Mouse (Mus musculus): Measurements from ENCODE around the gene Spata33.
"Not testable (repeated sequence)": the region's sequence is repeated elsewhere in the genome, so short reads cannot be mapped to it uniquely, and the experiment has no call there.

The Spata33 gene

DNA sequence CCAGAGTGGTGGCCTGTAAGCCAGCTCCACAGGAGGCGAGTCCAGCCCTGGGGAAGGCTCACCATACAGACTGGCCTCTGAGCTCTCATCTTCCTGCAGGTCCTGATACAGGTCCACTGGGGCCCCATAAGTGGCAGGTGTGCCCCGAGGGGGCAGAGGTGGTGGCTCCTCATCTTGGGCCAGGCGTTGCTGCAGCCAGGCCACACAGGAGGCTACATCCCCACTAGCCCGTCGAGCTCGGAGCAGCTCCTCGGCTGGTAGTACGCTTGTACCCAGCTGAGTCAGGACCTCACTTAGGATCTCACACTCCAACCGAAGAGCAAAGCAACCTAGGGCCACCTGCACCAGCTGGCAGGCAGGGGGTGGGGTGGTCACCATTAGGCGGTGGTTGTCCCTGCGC is 21.1 kb downstream of the Spata33 start:
- DNase-seq: no peak

DNA sequence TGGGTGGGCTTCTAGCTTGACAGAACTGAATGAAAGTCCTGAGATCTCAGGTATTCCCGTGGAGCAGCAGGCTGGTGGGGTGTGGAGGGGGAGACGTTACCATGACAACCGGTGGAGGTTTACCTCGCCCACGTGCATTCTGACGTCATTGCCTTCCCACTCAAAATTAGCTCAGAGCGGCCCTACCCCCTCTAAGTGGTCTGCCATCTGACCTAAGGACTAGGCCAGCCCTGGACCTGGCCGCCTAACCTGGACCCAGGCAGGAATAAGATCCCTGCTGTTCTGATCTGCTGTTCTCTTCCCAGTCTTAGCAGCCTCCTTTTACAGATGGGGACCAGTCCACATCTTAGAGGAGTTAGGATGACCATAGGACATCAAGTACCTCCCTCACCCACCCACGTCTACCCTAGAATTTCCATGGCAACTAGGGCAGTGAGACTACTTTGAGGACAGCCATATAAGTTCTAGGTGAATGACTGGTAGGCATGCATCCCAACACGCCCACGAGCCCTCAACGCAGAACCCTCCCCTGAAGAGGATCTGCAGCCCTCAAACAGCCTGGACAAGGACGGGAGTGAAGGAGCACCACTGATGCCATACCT is 22.4 kb downstream of the Spata33 start:
- DNase-seq: peak; percentile 90

DNA sequence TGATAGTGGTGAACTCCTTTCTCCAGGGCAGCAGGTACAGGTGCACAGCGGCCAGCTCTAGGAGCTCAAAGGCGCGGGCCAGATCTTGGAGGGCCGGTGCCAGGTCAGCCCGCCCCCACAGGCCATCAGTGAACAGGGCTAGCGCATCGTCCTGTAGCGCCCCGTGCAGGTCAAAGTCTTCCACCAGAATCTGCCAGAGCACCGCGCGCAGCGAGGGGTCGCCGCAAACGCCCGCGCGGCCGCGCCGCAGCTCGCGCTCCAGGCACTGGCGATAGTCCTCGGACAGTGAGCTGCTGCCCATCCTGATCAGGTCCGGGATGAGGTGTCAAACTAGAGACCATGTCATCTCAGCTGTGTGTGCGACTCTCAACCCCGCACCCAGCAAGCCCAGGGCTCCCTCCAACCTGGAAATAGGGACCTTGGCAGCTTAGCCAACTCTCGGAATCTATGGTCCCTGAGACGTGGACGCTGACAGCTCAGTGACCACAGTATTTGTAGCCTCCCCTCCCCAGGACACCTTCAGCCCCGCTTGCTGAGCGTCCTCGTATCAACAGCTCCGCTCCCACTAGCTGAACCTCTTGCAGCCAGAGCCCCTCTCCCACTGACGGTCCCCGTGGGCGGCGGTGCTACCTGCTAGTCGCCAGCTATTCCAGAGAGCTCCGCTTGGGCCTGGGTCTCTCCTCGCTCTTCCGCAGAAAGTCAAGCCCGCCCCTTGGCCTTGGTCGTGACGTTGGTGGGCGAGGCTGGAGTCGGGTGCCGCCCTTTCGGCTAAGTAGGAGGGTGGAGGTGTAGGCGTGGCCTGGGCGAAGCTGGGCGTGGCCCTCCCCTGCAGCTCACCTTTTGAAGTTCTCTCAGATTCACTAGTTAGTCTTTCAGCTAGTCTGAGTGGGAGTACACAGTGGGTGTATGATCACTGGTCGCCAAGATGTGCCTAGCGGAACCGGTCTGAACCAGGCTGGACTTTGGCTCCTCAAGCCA is 23.2 kb downstream of the Spata33 start, which contains the start of gene Spata2l:
Gene Spata2l, minus strand, starts transcription at position 714 of the 978 bp plus-strand sequence.
- peak; percentile 90 for DNase-seq

DNA sequence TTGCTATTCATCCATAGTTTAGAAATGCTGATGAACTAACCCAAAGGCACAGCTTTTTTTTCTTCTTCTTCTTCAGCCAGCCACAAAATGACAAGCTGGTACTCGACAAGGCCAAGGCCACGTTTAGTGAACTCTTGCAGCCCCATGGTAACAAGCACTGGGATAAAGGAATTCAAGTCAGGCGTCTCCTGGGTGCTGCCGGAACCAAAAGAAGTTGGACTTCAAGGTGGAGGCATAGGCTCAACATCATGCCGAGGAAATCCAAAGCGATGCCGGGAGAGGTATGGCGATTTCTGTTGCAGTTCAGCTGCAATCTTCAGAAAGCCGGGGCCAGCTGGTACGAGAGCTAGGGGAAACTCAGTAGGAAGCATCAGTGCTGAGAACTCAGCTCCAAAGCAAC is 26.8 kb downstream of the Spata33 start:
- no peak for DNase-seq

DNA sequence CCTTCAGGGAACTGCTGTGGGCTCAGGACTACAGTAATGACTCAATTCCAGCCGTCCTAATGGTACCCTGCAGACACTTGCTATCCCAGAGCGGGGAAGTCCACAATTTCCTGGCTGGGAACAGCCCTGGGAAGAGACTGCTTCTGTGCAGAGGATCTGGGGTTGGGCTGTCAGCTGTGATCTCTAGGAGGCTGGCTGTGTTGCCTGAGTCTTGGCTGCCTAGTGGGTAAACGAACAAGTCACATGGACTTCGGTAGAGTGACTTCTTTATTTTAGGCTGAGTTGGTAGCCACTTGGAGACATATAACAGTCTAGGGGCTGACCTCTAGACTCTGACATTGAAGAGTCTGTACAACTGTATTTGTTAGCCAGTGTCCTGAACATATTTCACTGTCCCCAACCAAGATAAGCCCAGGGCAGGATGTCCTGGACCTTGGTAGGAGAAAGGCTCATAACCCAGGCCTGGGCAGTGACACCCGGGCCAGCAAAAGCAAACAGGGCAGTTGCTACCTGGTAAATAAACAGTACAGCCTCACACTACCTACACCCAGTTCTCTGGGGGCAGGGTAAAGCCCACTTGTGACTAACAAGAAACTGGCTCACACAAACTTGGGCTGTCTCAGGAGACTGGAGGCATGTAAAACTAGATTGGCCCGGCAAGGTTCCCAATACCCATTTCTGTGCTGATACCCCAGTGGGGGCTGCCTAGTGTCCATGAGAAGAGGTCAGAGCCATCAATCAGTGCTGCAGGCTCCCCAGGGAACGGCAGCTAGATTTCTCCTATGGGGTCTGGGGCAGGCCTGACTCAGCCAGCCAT is 29.7 kb downstream of the Spata33 start:
- DNase-seq: no peak

DNA sequence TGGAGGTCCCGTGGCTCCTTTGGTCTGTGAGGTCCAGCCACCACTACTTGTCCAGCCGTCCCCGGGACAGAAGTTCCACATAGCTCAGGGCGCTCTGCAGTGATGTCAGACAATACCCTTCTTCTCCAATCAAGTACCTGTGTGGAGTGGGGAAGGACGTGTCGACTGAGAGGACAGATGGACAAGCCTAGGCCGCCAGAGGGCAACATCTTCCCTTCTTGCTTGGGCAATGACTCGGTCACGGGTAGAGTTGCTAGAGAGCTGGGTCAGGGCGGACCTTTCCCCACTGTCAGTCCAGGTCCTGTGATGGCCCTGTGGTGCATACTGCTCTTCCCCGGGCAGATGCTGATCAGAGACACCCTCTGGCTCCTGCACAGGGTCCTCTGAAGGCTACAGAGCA is 30.4 kb downstream of the Spata33 start:
- no peak for DNase-seq

DNA sequence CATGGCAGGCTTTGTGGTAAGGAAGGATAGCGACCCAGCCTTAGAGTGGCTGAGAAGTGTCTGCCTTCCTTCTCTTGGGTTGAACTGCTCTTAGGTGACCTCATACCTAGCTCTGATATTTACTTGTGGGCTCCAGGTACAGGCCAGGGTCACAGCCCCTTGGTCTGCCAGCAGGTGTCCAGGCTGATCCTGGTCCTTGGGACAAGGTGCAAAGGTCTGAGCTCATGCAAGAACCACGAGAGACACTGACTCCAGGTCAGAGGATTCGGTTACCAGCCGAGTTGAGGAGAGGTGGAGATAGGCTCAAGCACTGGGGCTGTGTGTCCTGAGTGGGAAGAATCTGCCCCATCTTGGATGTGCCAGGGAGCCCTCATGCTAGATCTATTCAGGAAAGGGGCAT is 31.8 kb downstream of the Spata33 start:
- no peak for DNase-seq

DNA sequence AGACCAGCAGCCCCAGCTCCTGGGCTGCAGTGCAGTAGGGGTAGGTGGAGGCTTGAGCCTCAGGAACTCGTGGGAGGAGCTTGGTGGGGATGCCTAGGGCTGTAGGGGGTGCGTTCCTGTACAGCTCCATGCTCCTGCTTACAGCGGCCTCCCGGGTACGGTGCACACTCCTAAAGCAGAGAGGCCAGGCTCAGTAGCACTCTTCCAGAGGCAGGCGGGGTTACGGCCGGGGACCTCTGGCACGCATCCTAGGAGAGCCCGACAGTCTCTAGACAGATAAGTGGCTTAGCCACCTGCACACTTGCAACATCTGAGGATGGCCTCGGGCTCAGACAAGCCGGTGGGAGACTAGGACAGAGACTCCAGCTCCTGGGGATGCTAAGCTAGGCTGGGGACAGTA is 32.9 kb downstream of the Spata33 start:
- no peak for DNase-seq

DNA sequence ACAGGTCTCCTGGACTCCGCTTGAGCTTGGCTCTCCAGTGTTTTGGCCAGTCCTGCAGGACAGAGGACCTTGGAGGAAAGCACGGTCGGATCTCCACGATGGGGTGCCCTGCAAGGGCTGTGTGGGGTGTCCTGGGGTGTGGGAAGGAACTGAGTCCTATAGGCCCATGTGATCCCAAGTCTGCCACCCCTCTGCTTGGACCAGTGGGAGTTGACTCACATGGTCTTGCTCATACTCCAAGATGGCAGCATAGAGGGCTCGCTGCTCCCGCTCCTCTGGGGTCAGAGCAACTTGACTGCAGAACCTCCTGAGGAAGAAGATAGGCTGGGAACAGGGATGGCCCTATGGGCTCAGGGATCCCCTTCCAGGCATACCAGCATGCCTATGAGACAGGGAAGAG is 35.1 kb downstream of the Spata33 start:
- no peak for DNase-seq

DNA sequence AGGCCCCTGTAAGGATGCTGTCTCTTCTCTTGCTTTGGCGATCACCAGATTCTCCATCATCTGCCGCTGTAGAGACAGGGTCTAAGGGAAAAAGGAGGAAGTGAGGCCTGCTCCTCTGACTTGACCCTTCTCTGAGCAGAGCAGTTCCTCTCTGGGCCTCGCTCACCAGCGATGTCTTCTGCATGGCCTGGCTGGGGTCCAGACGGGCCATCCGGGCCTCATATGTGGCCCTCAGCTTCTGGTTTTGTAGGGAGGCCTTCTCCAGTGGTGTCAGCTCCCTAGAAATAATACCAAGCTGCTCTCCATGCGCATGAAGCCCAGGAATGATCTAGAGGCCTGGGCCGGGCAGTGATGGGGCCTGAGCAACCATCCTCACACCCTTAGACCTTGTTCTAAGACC is 36.0 kb downstream of the Spata33 start:
- DNase-seq: peak; percentile 69

DNA sequence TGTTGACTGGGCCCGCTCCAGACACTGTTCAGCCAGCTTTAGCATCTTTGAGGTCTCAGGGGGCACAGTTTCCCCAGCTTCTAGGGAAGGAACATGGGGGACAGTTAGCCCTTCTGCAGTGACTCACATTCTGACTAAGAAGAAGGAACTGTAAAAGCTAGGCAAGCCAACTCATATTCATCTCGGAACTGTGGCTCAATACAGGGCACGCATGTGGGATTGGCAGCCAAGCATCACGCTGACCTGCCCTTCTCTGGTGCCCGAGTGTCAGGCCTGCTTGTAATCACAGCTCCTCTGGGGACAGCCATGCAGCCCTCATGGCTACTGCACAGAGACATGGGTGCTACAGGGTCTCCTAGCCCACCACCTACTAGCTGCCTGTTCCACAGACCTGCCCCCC is 38.3 kb downstream of the Spata33 start:
- DNase-seq: no peak

DNA sequence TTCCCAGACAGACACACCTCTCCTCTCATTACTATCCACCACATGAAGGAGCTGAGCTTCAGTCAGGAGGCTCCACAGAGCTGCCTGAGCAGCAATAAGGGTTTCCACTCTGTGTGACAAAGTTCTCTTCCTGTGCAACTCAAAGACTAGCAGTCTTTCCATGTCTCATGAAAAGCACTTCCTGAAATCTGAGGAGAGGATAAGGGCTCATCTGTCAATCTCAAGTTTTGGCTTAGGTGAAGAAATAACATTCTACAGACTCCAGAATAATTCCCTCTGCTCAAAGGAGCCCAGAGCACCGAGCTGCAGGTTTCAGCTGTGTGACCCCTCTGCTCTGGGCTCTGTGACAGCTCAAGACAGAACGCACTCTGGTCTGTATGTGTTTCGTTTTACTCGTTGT is 40.3 kb downstream of the Spata33 start:
- no peak for DNase-seq

DNA sequence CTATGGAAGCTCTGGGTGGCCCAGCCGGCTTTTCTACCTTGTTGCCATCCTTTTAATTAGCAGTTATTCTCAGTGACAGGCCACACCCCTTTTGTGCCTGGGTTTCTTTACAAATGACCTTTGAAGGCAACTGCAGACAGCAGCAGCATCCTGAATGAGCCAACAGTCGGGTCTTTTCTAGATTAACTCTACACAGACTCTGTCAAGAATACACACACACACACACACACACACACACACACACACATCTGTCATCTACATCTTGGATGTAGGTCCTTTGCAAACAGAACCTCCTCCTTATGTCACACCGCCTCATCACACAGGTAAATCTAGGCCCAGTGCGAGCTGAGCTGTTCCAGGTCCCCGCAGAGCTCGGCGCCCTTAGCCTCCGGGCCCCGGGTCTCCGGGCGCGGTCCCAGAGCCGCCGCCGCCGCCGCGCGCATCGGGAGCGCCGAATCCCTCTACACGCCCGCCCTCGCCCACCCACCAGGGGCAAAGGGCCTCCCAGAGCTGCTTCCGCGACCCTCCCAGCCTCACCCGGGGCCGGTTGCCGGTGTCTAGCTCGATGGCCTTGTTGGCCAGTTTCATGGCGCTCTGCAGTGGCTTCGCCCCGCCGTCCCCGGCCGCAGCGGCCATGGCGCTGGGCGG is 40.9 kb downstream of the Spata33 start:
- DNase-seq: no peak

DNA sequence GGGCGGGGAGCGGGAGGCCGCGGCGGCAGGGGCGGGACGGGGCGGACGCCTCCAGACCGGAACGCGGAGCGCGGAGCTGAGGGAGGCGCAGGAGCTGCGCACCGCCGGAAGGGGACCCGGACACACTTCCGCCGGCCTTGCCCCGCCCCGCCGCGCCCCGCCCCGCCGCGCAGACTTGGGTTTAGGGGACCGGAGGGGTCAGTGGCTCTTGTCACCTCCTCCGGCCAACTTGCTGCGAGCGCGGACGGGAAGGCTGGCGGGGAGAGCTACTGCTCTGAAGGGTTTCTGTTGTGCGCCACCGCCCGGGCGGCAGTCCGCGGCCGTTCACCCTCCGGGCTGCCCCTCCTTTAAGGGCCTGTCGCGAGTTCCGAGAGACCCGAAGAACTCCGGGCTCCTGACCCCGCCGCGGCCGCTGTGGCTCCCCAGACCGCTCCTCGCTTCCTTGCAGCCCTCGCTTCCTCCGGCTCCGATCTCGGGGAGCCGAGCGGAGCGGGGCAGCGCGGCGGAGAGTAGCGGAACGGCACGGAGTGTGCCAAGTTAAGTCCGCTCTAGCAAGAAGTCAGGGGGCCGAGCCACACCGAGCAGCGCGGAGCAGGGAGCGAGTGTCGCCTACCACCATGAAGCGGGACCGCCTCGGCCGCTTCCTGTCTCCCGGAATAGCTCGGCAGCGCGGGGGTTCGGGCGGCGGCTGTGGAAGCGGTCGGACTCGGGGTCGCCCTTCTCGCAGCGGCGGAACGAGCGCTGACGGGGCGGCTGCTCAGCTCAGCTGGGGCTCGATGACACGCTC is 41.7 kb downstream of the Spata33 start, which contains the start of the genes Zfp276 and Vps9d1:
Gene Zfp276, plus strand, starts transcription at position 97 of the 787 bp plus-strand sequence.
Gene Vps9d1, minus strand, starts transcription at position 250 of the 787 bp plus-strand sequence.
- peak; percentile 74 for DNase-seq

DNA sequence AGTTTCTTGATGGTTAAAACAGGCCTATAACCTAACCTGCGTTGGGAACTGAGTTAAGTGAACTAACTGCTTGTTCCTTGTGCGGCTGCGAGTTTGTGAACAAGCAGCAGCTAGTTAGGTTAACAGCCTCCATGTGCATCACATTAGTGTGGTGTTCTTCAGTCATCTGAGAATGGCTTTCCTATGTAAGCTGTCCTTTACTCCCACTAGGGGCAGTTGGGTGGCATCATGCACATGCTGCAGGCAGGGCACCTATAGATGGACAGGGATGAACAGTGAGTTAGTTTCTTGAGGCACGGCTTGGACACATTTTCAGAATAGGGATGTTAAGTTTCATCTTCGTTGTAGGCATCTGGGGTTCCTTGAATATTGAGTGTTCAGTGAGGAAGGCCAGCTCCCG is 42.5 kb downstream of the Spata33 start:
- no peak for DNase-seq

DNA sequence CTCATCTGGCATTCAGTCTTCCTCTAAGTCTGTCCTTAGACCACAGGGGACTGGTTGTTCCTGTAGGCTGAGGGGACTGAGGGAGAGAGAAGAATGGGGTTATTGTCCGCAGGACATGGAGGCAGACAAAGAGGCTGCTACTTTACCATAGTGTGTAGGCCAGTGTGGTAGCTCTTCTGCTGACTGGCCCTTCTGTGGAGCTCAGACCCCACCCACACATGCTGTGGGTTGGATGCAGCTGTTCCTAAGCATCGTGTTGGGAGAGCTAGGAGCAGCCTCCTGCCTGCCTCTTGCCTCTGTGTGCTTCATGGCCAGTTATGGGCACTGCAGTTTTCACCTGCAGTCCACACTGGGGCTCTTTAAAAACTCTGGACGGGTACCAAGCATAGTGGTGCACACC is 44.5 kb downstream of the Spata33 start:
- peak; percentile 88 for DNase-seq

DNA sequence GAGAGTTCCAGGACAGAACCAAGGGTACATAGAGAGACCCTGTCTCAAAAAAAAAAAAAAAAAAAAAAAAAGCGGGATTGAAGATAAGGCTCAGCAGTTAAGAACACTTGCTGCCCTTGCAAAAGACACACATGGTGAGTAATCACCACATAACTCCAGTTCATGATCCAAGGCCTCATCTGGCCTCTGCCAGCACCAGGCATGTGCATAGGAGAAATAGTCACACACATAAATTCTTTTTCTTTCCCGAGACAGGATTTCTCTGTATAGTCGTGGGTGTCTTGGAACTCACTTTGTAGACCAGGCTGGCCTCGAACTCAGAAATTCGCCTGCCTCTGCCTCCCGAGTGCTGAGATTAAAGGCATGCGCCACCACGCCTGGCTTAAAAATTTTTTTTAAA is 45.0 kb downstream of the Spata33 start:
- not testable (repeated sequence) for DNase-seq

DNA sequence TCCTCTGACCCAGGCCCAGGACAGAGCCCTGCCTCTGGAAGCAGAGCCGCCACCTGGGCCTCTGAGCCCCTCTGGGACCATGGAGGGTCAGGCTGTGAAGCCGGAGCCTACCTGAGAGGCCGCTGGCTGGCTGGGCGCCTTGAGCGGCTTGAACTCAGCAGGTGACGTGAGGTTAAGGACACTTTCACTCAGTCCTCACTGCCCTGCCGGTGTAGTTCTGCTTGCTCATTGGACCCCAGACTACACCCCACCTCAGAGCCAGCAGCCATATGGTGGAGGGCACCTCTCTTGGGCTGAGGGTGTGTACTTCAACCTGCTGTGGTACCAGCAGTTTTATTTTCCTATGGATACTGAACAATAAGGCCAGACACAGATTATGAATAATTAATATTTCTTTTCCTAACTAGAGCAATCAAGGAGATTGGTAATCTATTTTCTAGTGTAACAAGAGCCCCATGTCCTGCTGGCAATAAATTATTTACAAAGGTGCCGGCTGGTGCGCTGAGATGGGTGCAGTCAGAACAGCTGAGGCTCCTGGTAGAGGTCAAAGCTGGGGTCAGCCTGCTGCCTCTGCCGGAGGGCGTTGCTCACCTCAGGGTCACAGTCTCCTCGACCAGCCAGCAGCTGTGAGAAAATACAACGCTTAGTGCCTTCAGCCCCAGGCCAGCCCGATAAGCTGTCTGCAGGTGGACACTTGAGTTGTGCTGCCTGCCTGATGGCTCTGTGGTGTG is 55.5 kb downstream of the Spata33 start:
- DNase-seq: no peak

DNA sequence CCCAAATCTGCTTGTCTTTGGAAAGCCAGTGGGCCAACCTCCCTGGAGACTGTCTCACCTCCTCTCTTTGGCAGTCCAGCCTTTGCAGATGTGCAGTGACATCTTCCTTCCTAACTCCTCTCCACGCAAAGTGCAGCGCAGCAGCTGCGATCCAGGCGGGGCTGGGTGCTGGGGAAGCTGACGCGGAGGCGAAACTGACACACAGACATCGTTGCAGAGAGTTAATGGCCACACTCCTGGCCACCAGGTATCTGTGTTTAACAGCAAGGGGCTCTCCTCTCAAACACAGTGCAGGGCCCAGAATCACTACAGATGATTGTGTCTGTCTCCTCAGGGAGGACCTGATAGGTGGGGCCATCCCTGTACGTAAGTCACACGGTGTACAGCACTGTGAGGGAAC is 58.5 kb downstream of the Spata33 start:
- no peak for DNase-seq
